Mouse (Mus musculus): ENCODE measurements around the gene Ugt2b34. TPM values are rescaled to one million over a fixed set of nuclear protein-coding genes. Genes with fewer than 3 reads are reported as not detected.

Gene Ugt2b34
- not detected in 2 replicates for polyA plus RNA-seq (2014; fragmentation: Nextera tagmentation; extraction: Ambion mirVana)

GRCm38 (mm10) chr5:86906758-86907157, at the start of gene Ugt2b34:
TSS of gene Ugt2b34 (minus strand) at chr5:86906937.
- Histone ChIP-seq H3K4me2 (no peak within 1 kb of the TSS), H3K4me3 (ENCODE audit: low read depth, low read length) (no peak within 1 kb of the TSS), H3K4me1 (ENCODE audit: control insufficient read depth, insufficient read depth, low read length) (no peaks in the 10 kb centered on the region), H3K9me3 (ENCODE audit: control insufficient read depth, low read length) (no peaks in the 10 kb centered on the region), H3K27ac (ENCODE audit: low read depth, low read length) (no peak within 1 kb of the TSS), H3K9ac (ENCODE audit: low read length) (no peak within 1 kb of the TSS), H3K36me3 (ENCODE audit: control insufficient read depth, insufficient read depth, low read length) (no peaks in the 10 kb centered on the region), H3K27me3 (ENCODE audit: control insufficient read depth, insufficient read depth, low read length) (no peaks in the 10 kb centered on the region)
- 81% methylated on average over 1 of the region's 1 CpGs for WGBS
- no peak for ATAC-seq (ENCODE audit: low FRiP score)
- no peak for DNase-seq (ENCODE audit: low spot score, missing footprints)

DNA sequence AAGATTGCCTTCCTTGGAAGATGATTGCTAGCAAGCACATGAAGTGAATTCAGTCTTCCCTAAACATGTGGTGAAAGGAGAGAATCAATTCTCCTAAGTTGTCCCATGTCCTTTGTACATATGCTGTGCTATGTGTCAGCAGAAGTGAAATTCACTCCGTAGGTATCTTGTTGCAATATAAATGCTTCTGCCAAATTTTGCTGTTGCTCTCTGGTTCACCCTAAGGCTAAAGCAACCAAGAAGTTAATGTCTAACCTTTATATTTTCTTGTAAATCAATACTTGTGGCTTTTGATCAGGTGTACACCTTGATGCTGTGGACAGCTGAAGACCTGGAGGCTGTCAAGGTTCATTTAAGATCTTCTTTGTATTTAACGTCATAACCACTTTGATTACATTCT, 35.4 kb upstream of the Ugt2b34 start:
- no peak for DNase-seq (ENCODE audit: low spot score, missing footprints)
- no peaks in the 10 kb centered on the region for H3K4me1 ChIP-seq (ENCODE audit: control insufficient read depth, insufficient read depth, low read length)
- no peaks in the 10 kb centered on the region for H3K9me3 ChIP-seq (ENCODE audit: control insufficient read depth, low read length)
- WGBS = 90% methylated on average over 2 of the region's 2 CpGs
- no peak overlapping the region for H3K4me2 ChIP-seq
- no peak for ATAC-seq (ENCODE audit: low FRiP score)
- H3K9ac ChIP-seq (ENCODE audit: low read length) = no peak overlapping the region
- H3K27ac ChIP-seq (ENCODE audit: low read depth, low read length) = no peak overlapping the region
- H3K4me3 ChIP-seq (ENCODE audit: low read depth, low read length) = no peak overlapping the region
- H3K27me3 ChIP-seq (ENCODE audit: control insufficient read depth, insufficient read depth, low read length) = no peaks in the 10 kb centered on the region
- H3K36me3 ChIP-seq (ENCODE audit: control insufficient read depth, insufficient read depth, low read length) = no peaks in the 10 kb centered on the region

DNA sequence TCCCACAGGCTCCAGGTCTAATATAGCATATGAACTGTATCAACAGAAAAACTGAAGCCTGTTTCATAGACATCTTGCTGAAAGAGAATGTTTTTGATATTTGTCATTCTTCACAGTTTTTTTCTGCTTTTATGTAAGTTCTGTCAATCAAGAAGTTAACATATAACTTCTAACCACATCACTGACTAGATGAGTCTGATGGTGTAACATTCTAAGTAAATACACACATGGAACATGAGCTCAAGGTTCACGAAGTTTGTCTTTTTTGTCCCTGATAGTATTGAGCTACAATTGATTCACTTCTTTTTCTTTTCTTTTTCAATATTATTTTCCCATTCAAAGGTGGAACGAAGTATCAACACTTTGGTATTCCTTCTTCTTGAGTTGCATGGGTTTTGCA, 19.7 kb upstream of the Ugt2b34 start, which contains the start of gene Ugt2b1:
Ugt2b1 (minus strand) TSS at position 105 of the 400 bp plus-strand sequence.
- no peak within 1 kb of the TSS for H3K4me3 ChIP-seq (ENCODE audit: low read depth, low read length)
- WGBS = 77% methylated on average over 2 of the region's 2 CpGs
- no peaks in the 10 kb centered on the region for H3K27me3 ChIP-seq (ENCODE audit: control insufficient read depth, insufficient read depth, low read length)
- H3K36me3 ChIP-seq (ENCODE audit: control insufficient read depth, insufficient read depth, low read length) = no peaks in the 10 kb centered on the region
- H3K4me1 ChIP-seq (ENCODE audit: control insufficient read depth, insufficient read depth, low read length) = no peaks in the 10 kb centered on the region
- H3K9ac ChIP-seq (ENCODE audit: low read length) = no peak within 1 kb of the TSS
- no peaks in the 10 kb centered on the region for H3K9me3 ChIP-seq (ENCODE audit: control insufficient read depth, low read length)
- no peak within 1 kb of the TSS for H3K27ac ChIP-seq (ENCODE audit: low read depth, low read length)
- ATAC-seq (ENCODE audit: low FRiP score) = no peak
- H3K4me2 ChIP-seq = no peak within 1 kb of the TSS
- no peak for DNase-seq (ENCODE audit: low spot score, missing footprints)

DNA sequence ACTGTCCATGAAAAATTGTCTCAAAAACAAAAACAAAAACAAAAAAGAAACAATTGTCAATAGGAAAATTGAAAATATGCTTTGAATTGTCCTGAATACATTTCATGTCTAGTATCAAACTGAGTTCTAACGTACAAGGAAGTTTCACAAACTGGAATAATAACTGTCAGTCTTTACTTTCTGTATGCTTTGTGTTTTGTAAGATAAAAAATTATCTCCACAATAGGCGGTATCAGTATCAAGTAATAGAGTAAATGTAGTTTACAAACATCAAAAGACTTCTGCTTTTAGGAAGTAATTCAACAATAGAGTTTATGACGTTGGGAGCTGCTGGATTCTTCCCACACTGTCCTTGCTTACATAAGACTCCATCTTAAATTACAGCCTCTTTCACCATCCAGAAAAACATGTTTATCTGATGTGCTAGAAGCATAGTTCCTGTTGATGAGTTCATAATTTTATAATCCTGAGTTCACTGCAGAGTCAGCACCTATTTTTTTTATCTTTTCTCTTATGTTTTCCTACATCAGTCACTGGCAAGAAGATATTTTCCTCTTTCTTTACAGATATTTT, 14.0 kb upstream of the Ugt2b34 start:
- Histone ChIP-seq H3K36me3 (ENCODE audit: control insufficient read depth, insufficient read depth, low read length) (no peaks in the 10 kb centered on the region), H3K4me1 (ENCODE audit: control insufficient read depth, insufficient read depth, low read length) (no peaks in the 10 kb centered on the region), H3K27me3 (ENCODE audit: control insufficient read depth, insufficient read depth, low read length) (no peaks in the 10 kb centered on the region), H3K9me3 (ENCODE audit: control insufficient read depth, low read length) (no peaks in the 10 kb centered on the region), H3K27ac (ENCODE audit: low read depth, low read length) (no peak overlapping the region), H3K4me2 (no peak overlapping the region), H3K4me3 (ENCODE audit: low read depth, low read length) (no peak overlapping the region), H3K9ac (ENCODE audit: low read length) (no peak overlapping the region)
- no peak for DNase-seq (ENCODE audit: low spot score, missing footprints)
- 73% methylated on average over 3 of the region's 3 CpGs for WGBS
- ATAC-seq (ENCODE audit: low FRiP score) = no peak

GRCm38 (mm10) chr5:86911357-86912099, 4.8 kb upstream of the Ugt2b34 start:
- Histone ChIP-seq H3K36me3 (ENCODE audit: control insufficient read depth, insufficient read depth, low read length) (no peaks in the 10 kb centered on the region), H3K4me3 (ENCODE audit: low read depth, low read length) (no peak overlapping the region), H3K4me2 (no peak overlapping the region), H3K4me1 (ENCODE audit: control insufficient read depth, insufficient read depth, low read length) (no peaks in the 10 kb centered on the region), H3K9ac (ENCODE audit: low read length) (no peak overlapping the region), H3K27ac (ENCODE audit: low read depth, low read length) (no peak overlapping the region), H3K27me3 (ENCODE audit: control insufficient read depth, insufficient read depth, low read length) (no peaks in the 10 kb centered on the region), H3K9me3 (ENCODE audit: control insufficient read depth, low read length) (no peaks in the 10 kb centered on the region)
- DNase-seq (ENCODE audit: low spot score, missing footprints) (no peak), ATAC-seq (ENCODE audit: low FRiP score) (no peak)
- 82% methylated on average over 3 of the region's 3 CpGs for WGBS

DNA sequence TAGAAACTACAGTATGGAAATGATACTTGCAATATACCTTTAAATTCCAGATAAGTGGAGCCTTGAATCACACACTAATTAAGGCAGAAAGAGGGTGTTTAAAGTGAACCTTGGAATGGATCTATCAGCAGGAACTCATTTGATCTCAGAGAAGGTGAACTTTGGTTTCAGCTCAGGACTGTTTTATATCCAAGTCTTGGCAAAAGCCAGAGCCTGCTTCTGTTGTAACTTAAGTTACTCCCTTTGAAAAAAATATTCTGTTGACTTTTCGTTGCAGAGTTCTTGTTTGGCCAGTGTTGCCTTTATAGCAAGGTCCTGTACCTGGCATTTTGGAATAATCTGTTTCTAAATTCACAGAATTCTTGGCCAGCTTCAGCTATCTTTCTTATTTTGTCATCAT, 4.0 kb upstream of the Ugt2b34 start:
- Histone ChIP-seq H3K27me3 (ENCODE audit: control insufficient read depth, insufficient read depth, low read length) (no peaks in the 10 kb centered on the region), H3K4me2 (no peak overlapping the region)
- 75% methylated on average over 1 of the region's 1 CpGs for WGBS

DNA sequence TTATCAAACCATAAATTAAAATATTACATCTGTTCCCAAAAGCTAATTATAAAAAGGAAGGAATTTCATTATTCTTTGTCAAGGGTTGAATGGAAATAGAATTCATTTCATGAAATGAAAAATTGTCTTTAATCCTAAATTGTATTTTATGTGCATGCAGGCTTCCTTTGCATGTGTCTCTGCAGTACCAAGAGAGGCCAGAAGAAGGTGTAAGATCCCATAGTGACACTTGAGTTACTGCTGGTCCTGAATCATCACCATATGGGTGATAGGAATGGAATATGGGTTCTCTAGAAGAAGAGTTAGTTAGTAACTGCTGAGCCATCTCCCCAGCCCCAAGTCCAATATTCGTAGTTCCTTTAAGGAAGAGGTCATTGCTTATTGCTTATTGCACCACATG, 16.8 kb downstream of the Ugt2b34 start:
- no peak overlapping the region for H3K4me3 ChIP-seq (ENCODE audit: low read depth, low read length)
- H3K9ac ChIP-seq (ENCODE audit: low read length) = no peak overlapping the region
- H3K27me3 ChIP-seq (ENCODE audit: control insufficient read depth, insufficient read depth, low read length) = no peaks in the 10 kb centered on the region
- no peak overlapping the region for H3K4me2 ChIP-seq
- H3K4me1 ChIP-seq (ENCODE audit: control insufficient read depth, insufficient read depth, low read length) = no peaks in the 10 kb centered on the region
- ATAC-seq (ENCODE audit: low FRiP score) = no peak
- DNase-seq (ENCODE audit: low spot score, missing footprints) = no peak
- H3K9me3 ChIP-seq (ENCODE audit: control insufficient read depth, low read length) = no peaks in the 10 kb centered on the region
- no peak overlapping the region for H3K27ac ChIP-seq (ENCODE audit: low read depth, low read length)
- H3K36me3 ChIP-seq (ENCODE audit: control insufficient read depth, insufficient read depth, low read length) = no peaks in the 10 kb centered on the region
- 79% methylated on average over 1 of the region's 1 CpGs for WGBS

More for the DNA sequence above, 4.0 kb upstream of the Ugt2b34 start:
- ATAC-seq (ENCODE audit: low FRiP score) = no peak
- DNase-seq (ENCODE audit: low spot score, missing footprints) = no peak
- H3K9ac ChIP-seq (ENCODE audit: low read length) = no peak overlapping the region
- no peaks in the 10 kb centered on the region for H3K9me3 ChIP-seq (ENCODE audit: control insufficient read depth, low read length)
- H3K4me3 ChIP-seq (ENCODE audit: low read depth, low read length) = no peak overlapping the region
- H3K36me3 ChIP-seq (ENCODE audit: control insufficient read depth, insufficient read depth, low read length) = no peaks in the 10 kb centered on the region
- no peaks in the 10 kb centered on the region for H3K4me1 ChIP-seq (ENCODE audit: control insufficient read depth, insufficient read depth, low read length)
- no peak overlapping the region for H3K27ac ChIP-seq (ENCODE audit: low read depth, low read length)

DNA sequence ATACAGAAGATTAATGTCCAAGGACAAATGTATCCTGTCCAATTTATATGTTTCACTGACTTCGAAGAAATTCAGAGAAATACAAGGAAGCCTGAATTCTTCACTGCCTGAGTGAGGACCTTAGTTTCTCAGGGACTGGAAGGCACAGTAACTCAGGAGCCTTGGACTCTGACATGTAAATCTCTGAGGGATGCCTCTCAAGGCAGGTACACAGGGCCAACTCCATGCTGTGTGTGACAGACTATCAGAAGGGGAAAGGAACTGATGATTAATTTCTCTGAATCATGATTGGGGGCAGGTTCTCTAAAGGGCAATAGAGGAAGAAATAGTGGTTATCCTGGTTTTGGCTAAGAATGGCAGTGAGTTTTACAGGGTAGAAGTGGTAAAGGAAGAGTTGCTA, 18.3 kb downstream of the Ugt2b34 start:
- ATAC-seq (ENCODE audit: low FRiP score) = no peak
- no peak overlapping the region for H3K9ac ChIP-seq (ENCODE audit: low read length)

GRCm38 (mm10) chr5:86887081-86887480, 19.7 kb downstream of the Ugt2b34 start:
- Histone ChIP-seq H3K4me1 (ENCODE audit: control insufficient read depth, insufficient read depth, low read length) (no peaks in the 10 kb centered on the region), H3K27me3 (ENCODE audit: control insufficient read depth, insufficient read depth, low read length) (no peaks in the 10 kb centered on the region), H3K9ac (ENCODE audit: low read length) (no peak overlapping the region), H3K9me3 (ENCODE audit: control insufficient read depth, low read length) (no peaks in the 10 kb centered on the region), H3K4me2 (no peak overlapping the region), H3K4me3 (ENCODE audit: low read depth, low read length) (no peak overlapping the region), H3K36me3 (ENCODE audit: control insufficient read depth, insufficient read depth, low read length) (no peaks in the 10 kb centered on the region), H3K27ac (ENCODE audit: low read depth, low read length) (no peak overlapping the region)
- no peak for ATAC-seq (ENCODE audit: low FRiP score)
- WGBS = 87% methylated on average over 1 of the region's 1 CpGs
- DNase-seq (ENCODE audit: low spot score, missing footprints) = no peak

More for the DNA sequence above, 18.3 kb downstream of the Ugt2b34 start:
- Histone ChIP-seq H3K27me3 (ENCODE audit: control insufficient read depth, insufficient read depth, low read length) (no peaks in the 10 kb centered on the region), H3K36me3 (ENCODE audit: control insufficient read depth, insufficient read depth, low read length) (no peaks in the 10 kb centered on the region), H3K4me3 (ENCODE audit: low read depth, low read length) (no peak overlapping the region), H3K4me2 (no peak overlapping the region), H3K4me1 (ENCODE audit: control insufficient read depth, insufficient read depth, low read length) (no peaks in the 10 kb centered on the region), H3K27ac (ENCODE audit: low read depth, low read length) (no peak overlapping the region), H3K9me3 (ENCODE audit: control insufficient read depth, low read length) (no peaks in the 10 kb centered on the region)
- DNase-seq (ENCODE audit: low spot score, missing footprints) = no peak
- 86% methylated on average over 1 of the region's 1 CpGs for WGBS
